Mouse (Mus musculus) retina, embryonic 14.5 days (tissue): Measurements from ENCODE around the gene Muc20.

ENCODE experiments used
- DNase-seq: peaks from one replicate; pipeline ENCODE4 v3.0.0-alpha.2; 2015; ENCODE audit warnings: low spot score

Gene Muc20

DNA sequence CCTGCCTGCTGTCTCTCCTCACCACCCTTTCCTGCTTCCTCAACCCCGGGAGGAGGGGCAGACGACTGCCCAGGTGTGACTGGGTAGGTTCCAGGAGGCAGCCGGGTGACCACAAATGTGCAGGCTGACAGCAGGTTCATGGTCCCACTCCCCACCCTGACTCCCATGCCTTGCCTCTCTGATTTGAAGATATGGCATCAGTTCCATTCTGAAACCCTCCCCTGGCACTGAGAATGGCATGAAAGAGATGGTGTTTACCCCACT, at the start of gene Muc20:
TSS of gene Muc20 (minus strand) at position 10 of the 264 bp plus-strand sequence.
- no peak for DNase-seq

- no peak for DNase-seq
These were observed 34.3 kb upstream of the Muc20 start for GRCm38 (mm10) chr16:32831501-32831900.

GRCm38 (mm10) chr16:32829104-32829503, 31.9 kb upstream of the Muc20 start:
- no peak for DNase-seq

DNA sequence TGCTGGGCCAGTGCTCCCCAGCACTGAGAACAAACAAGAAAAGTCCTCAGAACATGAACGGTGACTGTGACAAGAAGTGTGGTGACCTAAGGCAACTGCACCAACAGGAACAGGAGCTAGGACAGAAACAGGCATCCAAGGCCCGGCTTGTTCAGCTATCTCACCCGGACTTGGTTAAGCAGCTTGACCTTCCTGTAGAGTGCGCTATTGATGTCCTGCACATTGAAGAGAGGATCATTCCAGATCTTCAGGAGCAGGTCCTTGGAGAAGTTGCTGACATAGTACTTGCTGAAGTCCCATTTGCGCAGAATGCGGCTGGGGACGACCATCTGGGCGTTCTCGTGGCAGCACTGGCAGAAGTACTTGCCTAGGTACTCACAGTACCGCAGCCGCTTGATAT, 29.3 kb upstream of the Muc20 start:
- DNase-seq: no peak

DNA sequence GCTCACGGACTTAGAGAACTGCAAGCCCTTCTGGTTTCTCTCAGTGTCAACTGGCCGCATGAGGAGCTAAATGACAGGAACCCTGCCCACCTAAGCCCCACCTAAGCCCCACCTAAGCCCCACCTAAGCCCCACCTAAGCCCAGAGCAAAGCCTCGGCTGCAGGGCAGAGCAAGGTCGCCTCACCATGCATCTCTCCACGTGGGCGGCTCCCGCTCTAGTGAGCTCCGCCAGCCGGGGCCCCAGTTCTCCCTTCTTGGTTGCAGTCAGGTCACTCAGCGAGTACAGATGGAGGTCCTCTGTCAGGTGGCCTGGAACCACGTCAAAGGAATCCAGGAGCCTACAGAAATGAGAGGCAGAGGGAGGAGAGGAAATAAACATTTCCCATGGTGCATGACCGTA, 28.1 kb upstream of the Muc20 start:
- no peak for DNase-seq

- no peak for DNase-seq
These were observed 26.8 kb upstream of the Muc20 start for GRCm38 (mm10) chr16:32824061-32824460.

DNA sequence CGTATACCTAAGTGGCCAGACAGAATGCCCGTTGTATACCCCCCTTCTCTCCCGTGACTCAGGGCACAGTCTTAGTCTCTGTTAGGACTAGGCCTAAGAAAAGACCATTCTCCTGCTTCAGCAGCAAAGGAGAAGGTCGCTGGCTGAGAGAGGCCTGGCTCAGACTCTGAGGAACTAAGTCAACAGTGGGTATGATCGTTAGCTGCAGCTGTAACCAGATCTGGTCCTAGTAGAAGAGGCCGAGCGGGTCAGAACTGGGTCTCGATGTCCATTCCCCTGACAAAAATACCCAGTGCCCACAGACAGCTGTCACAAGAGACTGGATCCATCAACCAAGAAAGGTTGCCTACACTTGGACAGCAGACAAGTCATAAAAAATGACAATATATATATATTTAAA, 26.3 kb upstream of the Muc20 start:
- DNase-seq: no peak

GRCm38 (mm10) chr16:32822881-32823280, 25.6 kb upstream of the Muc20 start:
- DNase-seq: no peak

GRCm38 (mm10) chr16:32822450-32822827, 25.2 kb upstream of the Muc20 start:
- no peak for DNase-seq

GRCm38 (mm10) chr16:32821772-32822449, 24.7 kb upstream of the Muc20 start:
- no peak for DNase-seq

GRCm38 (mm10) chr16:32818441-32818840, 21.2 kb upstream of the Muc20 start:
- DNase-seq: no peak

GRCm38 (mm10) chr16:32818036-32818435, 20.8 kb upstream of the Muc20 start:
- DNase-seq: no peak

- DNase-seq: peak; percentile 17
These were observed 17.9 kb upstream of the Muc20 start for GRCm38 (mm10) chr16:32815160-32815605.

DNA sequence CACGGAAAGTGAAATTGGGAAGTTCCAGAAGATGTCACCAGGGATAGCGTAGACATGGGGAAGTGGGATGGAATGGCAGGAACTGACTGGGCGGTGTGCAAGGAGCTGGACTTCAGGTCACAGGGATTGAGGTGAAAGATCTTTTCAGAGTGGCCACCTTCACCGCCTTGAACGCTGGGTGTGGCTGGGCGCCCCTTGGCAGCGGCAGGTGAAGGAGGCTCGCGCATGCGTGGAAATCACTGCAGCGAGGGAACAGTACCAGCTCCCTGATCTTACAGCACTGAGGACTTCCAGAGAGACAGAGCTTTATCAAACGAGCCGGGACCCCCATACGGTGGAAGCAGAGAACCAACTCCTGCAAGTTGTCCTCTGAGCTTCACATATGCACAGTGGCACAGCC, 17.3 kb upstream of the Muc20 start:
- DNase-seq: peak; percentile 64

GRCm38 (mm10) chr16:32813771-32814170, 16.5 kb upstream of the Muc20 start:
- no peak for DNase-seq

DNA sequence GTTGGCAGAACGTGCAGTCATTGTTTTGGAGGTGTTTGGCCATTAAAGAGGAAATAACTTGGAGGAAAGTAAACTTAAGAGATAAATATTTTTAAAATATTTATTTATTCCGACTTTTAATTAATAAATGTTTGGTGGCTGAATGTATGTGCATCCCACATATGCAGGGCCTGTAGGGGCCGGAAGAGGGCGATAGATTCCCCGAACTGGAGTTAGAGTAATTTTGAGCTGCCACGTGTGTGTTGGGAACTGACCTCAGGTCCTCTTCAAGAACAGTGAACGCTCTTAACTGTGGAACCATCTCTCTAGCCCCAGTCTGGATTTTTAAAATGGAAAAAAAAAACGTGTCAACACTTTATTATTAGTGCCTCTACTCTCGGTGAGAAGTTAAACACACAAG, 16.1 kb upstream of the Muc20 start:
- peak; percentile 23 for DNase-seq

DNA sequence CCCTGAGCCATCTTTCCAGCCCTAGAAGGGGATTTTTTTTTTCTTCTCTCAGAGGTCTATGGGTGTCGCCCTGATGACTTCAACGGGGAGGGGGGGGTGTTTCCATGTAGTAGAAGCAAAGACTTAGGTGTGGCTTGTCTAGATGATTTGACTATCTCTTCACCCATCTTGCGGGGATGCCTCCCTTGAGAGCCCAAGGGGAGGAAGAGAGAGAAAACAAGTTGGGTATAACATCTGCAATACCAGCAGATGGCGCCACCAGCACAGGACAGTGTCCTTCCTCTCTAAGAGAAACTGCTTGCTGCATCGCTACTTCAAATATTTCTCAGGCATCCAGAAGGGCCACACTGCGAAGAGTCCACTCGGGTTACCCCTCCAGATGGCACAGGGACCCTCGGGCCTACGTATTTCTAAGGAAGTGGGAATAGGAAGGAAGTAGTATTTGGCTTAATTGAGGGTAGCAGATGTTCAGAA, 15.7 kb upstream of the Muc20 start:
- peak; percentile 96 for DNase-seq

DNA sequence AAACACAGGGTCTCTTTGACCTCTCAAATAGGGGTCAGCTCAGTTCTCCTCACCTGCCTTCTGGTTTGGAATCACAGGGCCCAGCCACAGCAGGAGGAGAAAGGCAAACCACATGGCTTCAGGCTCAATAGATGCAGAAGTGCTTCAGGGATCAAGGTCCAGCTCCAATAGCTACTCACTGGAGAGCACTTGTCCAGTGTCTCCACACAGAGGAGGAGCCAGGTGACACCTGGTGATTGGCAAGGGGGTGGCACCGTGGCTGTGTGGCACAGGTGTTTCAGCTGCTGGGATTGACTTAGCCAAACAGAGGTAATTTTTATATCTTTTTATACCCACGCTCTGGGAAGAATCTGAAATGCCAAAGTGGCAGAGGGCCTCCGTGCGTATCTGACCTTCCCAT, 13.1 kb upstream of the Muc20 start, which contains the start of gene Smbd1:
TSS of gene Smbd1 (minus strand) at position 157 of the 400 bp plus-strand sequence.
- no peak for DNase-seq

DNA sequence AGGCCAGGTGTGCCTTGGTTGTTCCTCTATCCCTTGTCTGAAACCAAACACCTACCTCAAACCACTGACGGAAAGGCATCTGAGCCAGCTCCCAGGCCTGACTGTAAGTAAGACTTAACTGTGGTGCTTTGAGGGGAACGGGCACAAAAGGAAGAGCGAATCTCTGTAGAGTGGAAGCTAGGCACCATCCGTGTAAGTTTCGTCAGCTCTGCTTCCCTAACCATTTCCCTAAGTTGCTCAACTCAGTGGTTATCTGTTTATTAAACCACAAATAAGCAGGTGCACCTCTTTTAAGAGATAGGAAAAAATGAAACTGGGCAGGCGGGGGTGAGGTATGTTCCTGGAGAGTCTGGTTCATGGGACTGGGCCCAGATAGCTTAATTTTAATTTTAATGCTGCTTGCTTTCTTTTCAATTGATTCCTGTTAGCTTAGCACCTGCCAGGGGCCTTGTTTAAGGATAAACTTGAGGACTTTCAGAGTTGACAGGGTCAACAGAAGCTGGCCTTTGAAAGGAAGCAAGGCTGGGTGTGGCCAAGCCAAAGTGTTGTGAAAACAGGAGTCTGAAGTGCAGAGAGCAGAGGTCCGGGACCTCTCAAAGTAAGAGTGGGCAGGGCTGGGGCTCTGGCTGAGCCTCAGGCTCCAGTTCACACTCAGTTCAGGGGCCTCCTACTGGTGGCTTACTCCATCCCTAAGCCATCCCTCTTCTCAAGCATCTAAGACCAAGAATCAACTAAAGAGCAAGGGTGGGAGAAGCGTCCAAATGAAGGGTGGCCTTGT, 10.4 kb upstream of the Muc20 start:
- no peak for DNase-seq

GRCm38 (mm10) chr16:32805151-32805550, 7.9 kb upstream of the Muc20 start:
- DNase-seq: no peak

DNA sequence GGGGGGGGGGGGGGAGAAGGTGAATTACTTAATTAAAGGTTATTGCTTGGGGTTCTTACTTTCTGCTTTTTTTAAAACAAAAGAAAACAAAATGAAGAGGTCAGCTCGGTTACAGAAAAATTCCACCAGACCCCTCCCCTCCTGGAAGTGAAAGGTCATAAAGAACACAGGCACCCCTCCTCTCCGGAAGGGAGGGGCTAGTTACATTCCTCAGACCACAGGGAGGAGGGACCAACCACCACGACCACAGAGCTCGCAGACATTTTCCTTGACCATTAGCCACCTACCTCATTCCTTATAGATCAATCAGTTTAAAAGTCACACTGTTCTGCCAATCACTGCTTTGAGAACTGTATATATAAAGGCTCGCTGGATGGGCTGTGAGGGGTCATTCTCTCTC, 6.7 kb upstream of the Muc20 start:
- no peak for DNase-seq

- DNase-seq: no peak
These were observed 6.1 kb upstream of the Muc20 start for GRCm38 (mm10) chr16:32803252-32803853.
